Mouse (Mus musculus) brown adipose tissue, adult 24 weeks (tissue): ENCODE results near the gene Bend5. TPM values are rescaled to one million over a fixed set of nuclear protein-coding genes. Genes with fewer than 3 reads are reported as not detected.

Source experiments
- H3K27ac ChIP-seq: fragments of 200-500 bp; replicated peaks from 2 replicates; pipeline ENCODE4 v1.5.1; 2012; ENCODE audit warnings: low read depth, mild to moderate bottlenecking, low read length
- H3K4me1 ChIP-seq: fragments of 200-500 bp; 2 replicates; pipeline ENCODE4 v1.6.1; 2012; ENCODE audit warnings: low read length, mixed read lengths; ENCODE audit not compliant: control insufficient read depth, insufficient read depth, insufficient read length
- H3K4me3 ChIP-seq: fragments of 200-500 bp; 2 replicates; pipeline ENCODE4 v1.5.1; 2012; ENCODE audit warnings: low read depth, mild to moderate bottlenecking, low read length, moderate library complexity; ENCODE audit not compliant: insufficient read depth
- polyA plus RNA-seq: library from polyadenylated mRNA; stranded (reverse); fragments of >200 nt; gene quantifications from 2 replicates; pipeline ENCODE4 v1.2.4, GENCODE M21; 2012; ENCODE audit not compliant: missing spikeins, insufficient read depth, insufficient read length

Gene Bend5
- not detected in 2 replicates for polyA plus RNA-seq

- Histone ChIP-seq H3K4me3 (peak within 1 kb of the TSS; percentile 80), H3K27ac (no peak within 1 kb of the TSS), H3K4me1 (peaks cover 4% of the 10 kb centered on the region; the same call in 1 of the 2 replicates)
Measured at GRCm38 (mm10) chr4:111414818-111415488, at the start of gene Bend5. Gene Bend5 (plus strand): TSS chr4:111415006.

- Histone ChIP-seq H3K4me1 (no peaks in the 10 kb centered on the region), H3K27ac (no peak overlapping the region), H3K4me3 (no peak overlapping the region)
Measured at GRCm38 (mm10) chr4:111367771-111368170, 47.0 kb upstream of the Bend5 start.

- Histone ChIP-seq H3K27ac (no peak overlapping the region), H3K4me3 (no peak overlapping the region)
Measured at GRCm38 (mm10) chr4:111377159-111377558, 37.6 kb upstream of the Bend5 start.

DNA sequence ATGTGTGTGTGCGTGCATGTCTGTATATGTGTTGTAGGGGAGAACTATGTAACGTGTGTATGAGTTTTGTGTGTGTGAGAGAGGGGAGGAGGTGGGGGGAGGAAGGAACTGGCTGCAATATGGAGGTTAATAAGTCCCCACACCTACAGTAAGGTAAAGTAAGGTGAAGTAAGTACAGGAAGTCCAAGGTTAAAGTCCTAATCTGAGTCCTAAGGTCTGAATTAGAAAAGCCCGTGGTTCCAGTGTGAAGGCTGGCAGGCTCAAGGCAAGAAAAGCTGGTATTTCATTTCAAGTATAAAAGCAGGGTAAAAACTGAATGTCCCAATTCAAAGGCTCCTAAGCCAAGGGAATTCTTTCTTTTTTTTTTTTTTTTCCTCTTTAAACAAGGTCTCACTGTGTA, 36.7 kb upstream of the Bend5 start:
- no peak overlapping the region for H3K4me3 ChIP-seq
- no peak overlapping the region for H3K27ac ChIP-seq
- no peaks in the 10 kb centered on the region for H3K4me1 ChIP-seq

More at GRCm38 (mm10) chr4:111377159-111377558, 37.6 kb upstream of the Bend5 start:
- no peaks in the 10 kb centered on the region for H3K4me1 ChIP-seq

GRCm38 (mm10) chr4:111383101-111383500, 31.7 kb upstream of the Bend5 start:
- Histone ChIP-seq H3K4me1 (no peaks in the 10 kb centered on the region), H3K27ac (no peak overlapping the region), H3K4me3 (no peak overlapping the region)

DNA sequence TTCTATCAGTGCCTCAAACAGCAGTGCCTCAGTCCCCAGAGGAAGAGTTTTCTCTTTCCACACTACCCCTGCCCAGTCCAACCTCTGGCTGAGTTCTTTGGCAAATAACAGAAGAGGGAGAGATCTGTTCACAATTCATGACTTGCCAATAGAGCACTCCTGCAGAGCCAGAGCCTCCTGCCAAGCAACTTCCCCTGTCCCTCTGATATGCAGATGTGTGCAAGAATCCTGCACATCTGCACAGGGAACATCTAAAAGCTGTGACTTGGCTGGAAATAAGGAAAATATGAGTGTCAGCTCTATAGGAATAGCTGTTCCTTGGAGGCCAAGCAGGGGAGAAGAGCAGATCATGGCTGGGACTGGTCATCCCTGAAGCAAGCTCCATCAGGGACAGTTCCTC, 24.1 kb upstream of the Bend5 start:
- H3K4me1 ChIP-seq: no peaks in the 10 kb centered on the region
- no peak overlapping the region for H3K4me3 ChIP-seq
- no peak overlapping the region for H3K27ac ChIP-seq

DNA sequence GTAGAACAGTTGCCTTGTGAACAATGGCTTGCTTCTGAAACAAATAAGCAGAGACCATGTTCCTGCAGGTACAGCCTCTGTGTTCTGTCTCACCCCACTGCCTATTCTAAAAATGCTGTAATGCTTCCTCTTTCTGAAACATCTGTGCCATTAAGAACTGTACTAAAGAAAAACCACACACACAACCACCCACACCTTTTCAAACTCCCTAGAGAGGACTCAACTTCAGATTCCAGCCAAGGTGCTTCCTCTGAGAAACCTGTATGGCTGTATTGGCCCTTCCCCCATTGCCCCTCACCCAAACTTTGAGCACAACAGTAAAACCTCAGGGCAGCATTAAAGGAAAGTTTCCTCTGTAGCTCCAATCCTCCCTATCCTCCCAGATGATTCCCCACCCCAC, 15.0 kb upstream of the Bend5 start:
- no peaks in the 10 kb centered on the region for H3K4me1 ChIP-seq
- H3K4me3 ChIP-seq: no peak overlapping the region
- no peak overlapping the region for H3K27ac ChIP-seq

- Histone ChIP-seq H3K4me3 (no peak overlapping the region), H3K27ac (no peak overlapping the region), H3K4me1 (no peaks in the 10 kb centered on the region)
Measured at GRCm38 (mm10) chr4:111400676-111401075, 14.1 kb upstream of the Bend5 start.

- Histone ChIP-seq H3K4me1 (no peaks in the 10 kb centered on the region), H3K27ac (no peak overlapping the region), H3K4me3 (no peak overlapping the region)
Measured at GRCm38 (mm10) chr4:111403243-111403642, 11.6 kb upstream of the Bend5 start.

GRCm38 (mm10) chr4:111410731-111411130, 4.1 kb upstream of the Bend5 start:
- Histone ChIP-seq H3K4me1 (peaks cover 4% of the 10 kb centered on the region; the same call in 1 of the 2 replicates), H3K4me3 (no peak overlapping the region), H3K27ac (no peak overlapping the region)

DNA sequence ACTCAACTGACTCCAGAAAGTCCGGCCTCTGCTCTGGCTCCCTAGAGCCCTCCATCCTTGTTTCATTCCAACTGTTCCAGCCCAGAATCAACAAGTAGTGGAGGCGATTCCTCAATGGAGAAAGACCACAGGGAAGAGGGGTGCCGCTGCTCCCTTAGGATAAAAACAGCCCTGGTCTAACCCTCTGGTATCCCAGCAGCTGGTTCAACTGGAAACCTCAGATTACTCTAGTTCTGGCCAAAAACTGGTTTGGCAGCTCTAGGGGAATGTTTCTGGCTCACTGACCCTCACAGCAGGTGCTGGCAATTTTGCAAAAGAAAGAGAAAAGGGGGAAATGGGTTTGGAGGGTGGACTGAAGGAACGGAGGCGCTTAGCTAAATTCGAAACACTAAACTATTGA, 407 bp upstream of the Bend5 start:
- H3K4me1 ChIP-seq: peaks cover 4% of the 10 kb centered on the region; the same call in 1 of the 2 replicates
- peak overlapping the region; percentile 80 for H3K4me3 ChIP-seq
- no peak overlapping the region for H3K27ac ChIP-seq

GRCm38 (mm10) chr4:111416126-111416525, 1.3 kb downstream of the Bend5 start:
- Histone ChIP-seq H3K4me3 (0 out of 2 replicates have a peak overlapping the region, but pooled peaks have one; percentile 3), H3K27ac (no peak overlapping the region), H3K4me1 (peaks cover 4% of the 10 kb centered on the region; the same call in 1 of the 2 replicates)

DNA sequence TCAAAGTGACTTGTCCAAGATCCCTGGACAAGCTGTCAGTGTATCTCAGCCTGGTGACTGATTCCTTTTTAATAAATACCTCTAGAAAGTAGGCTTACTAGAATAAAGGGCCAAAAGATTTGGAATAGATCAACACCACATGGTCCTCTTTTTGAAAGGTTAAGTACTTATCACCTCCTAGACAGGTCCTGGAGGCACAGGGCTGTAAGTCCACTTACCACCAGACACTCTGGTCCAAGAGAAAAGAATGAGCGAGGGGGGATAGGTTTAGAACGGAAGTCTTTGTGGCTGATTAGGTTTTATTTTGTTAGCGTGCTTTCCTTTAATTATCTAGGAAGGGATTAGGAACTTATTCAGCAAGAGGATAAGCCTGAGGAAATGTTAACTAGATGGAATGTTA, 1.7 kb downstream of the Bend5 start:
- Histone ChIP-seq H3K4me3 (no peak overlapping the region), H3K27ac (no peak overlapping the region), H3K4me1 (peaks cover 4% of the 10 kb centered on the region; the same call in 1 of the 2 replicates)

- H3K4me3 ChIP-seq: no peak overlapping the region
- H3K4me1 ChIP-seq: peaks cover under 1% of the 10 kb centered on the region; the same call in 1 of the 2 replicates
- no peak overlapping the region for H3K27ac ChIP-seq
Measured at GRCm38 (mm10) chr4:111417716-111418115, 2.9 kb downstream of the Bend5 start.

GRCm38 (mm10) chr4:111419476-111419875, 4.7 kb downstream of the Bend5 start:
- Histone ChIP-seq H3K4me1 (no peaks in the 10 kb centered on the region), H3K27ac (no peak overlapping the region), H3K4me3 (no peak overlapping the region)

GRCm38 (mm10) chr4:111420031-111420430, 5.2 kb downstream of the Bend5 start:
- no peak overlapping the region for H3K27ac ChIP-seq
- no peak overlapping the region for H3K4me3 ChIP-seq
- H3K4me1 ChIP-seq: no peaks in the 10 kb centered on the region
